Mouse (Mus musculus) erythroblast, embryonic 14.5 days (primary cell): ENCODE measurements around the gene Fam227b. TPM values are rescaled to one million over a fixed set of nuclear protein-coding genes. Genes with fewer than 3 reads are reported as not detected.

Experiments used
- H3K27me3 ChIP-seq: 2 replicates; pipeline ENCODE4 v1.6.1; 2012; ENCODE audit warnings: inconsistent platforms; ENCODE audit not compliant: control insufficient read depth
- H3K36me3 ChIP-seq: 2 replicates; pipeline ENCODE4 v1.6.1; 2012; ENCODE audit warnings: mild to moderate bottlenecking, inconsistent platforms; ENCODE audit not compliant: control insufficient read depth
- H3K4me1 ChIP-seq: 2 replicates; pipeline ENCODE4 v1.6.1; 2012; ENCODE audit warnings: inconsistent platforms; ENCODE audit not compliant: control insufficient read depth
- H3K4me3 ChIP-seq: replicated peaks from 2 replicates; pipeline ENCODE3; 2012; ENCODE audit warnings: moderate library complexity, mild to moderate bottlenecking, inconsistent platforms
- H3K9me3 ChIP-seq: 2 replicates; pipeline ENCODE4 v1.6.1; 2012; ENCODE audit warnings: low read length, inconsistent platforms, mixed read lengths; ENCODE audit not compliant: control insufficient read depth
- GATA1 ChIP-seq: IDR thresholded peaks from 2 replicates; pipeline ENCODE4 v1.6.1; 2012; ENCODE audit warnings: low read length, inconsistent platforms, mixed read lengths
- TAL1 ChIP-seq: IDR thresholded peaks from 3 replicates; pipeline ENCODE4 v1.6.1; 2012; ENCODE audit warnings: low read length, inconsistent platforms, mixed read lengths
- polyA plus RNA-seq: library from polyadenylated mRNA; stranded (reverse); fragments of >175 nt; gene quantifications from 2 replicates; pipeline ENCODE4 v1.2.3, GENCODE M21; 2012

Gene Fam227b
- polyA plus RNA-seq, 1 experiment: not detected

DNA sequence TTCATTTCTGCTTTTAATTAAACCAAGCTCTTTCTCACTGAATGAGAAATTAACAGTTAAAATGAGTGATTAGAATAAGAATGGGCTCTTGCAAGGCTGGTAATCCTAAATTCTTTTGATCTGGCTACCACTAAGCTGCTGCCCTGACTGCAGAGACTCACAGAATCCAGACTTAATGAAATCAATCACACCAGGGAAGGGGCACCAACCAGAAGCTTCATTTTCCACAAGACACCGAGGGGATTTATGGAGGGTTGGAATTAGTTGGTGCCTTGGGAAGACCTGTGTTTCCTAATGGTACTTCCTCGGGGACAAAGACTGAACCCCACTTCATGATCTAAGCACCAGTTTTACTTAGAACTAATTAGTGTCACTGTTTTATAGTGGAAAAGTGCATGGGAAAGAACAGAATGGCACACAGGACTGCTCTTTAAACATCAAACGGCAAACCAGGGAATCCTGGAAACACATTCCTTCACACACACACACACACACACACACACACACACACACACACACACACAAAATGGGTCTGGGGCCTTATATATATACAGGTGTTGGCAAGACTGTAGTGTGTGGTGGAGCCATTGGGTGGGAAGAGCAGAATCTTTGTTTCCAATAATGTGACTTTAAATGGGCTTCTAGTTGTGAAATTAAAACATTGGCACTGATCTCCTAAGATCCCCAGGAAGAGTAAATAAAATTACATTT lies 135.9 kb downstream of the Fam227b start:
- Histone ChIP-seq H3K4me3 (no peak overlapping the region), H3K36me3 (no peaks in the 10 kb centered on the region), H3K4me1 (no peaks in the 10 kb centered on the region), H3K27me3 (no peaks in the 10 kb centered on the region), H3K9me3 (no peaks in the 10 kb centered on the region)
- TF ChIP-seq GATA1 (no peak), TAL1 (no peak)

- no peak overlapping the region for H3K4me3 ChIP-seq
- no peaks in the 10 kb centered on the region for H3K27me3 ChIP-seq
- no peaks in the 10 kb centered on the region for H3K9me3 ChIP-seq
- H3K36me3 ChIP-seq: no peaks in the 10 kb centered on the region
- TF ChIP-seq TAL1 (no peak), GATA1 (no peak)
- H3K4me1 ChIP-seq: no peaks in the 10 kb centered on the region
These were observed 136.7 kb downstream of the Fam227b start for GRCm38 (mm10) chr2:126014989-126015710.

DNA sequence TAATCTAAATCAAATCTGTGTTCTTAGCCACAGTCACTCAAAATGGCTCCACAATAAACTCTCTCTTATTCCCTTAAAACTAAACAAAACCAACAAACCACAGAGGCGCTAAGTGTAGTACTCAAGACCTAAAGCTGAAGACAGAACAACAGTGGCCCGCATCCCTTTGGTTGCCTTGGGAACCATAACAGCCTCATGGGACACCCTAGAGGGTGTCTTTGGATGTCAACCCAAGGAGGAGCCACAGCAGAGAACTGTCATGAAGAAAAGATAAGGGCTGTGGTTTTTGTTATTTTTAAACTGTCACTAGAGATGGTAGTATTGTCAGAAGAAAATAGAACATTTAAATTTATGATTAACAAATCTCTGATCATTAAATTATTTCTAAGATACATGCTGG lies 145.1 kb downstream of the Fam227b start:
- no peaks in the 10 kb centered on the region for H3K9me3 ChIP-seq
- no peak overlapping the region for H3K4me3 ChIP-seq
- H3K27me3 ChIP-seq: no peaks in the 10 kb centered on the region
- H3K4me1 ChIP-seq: no peaks in the 10 kb centered on the region; the same call in 1 of the 2 replicates
- no peak for TF ChIP-seq TAL1
- no peak for TF ChIP-seq GATA1
- no peaks in the 10 kb centered on the region for H3K36me3 ChIP-seq

GRCm38 (mm10) chr2:126006088-126006487 lies 145.7 kb downstream of the Fam227b start:
- Histone ChIP-seq H3K9me3 (no peaks in the 10 kb centered on the region), H3K36me3 (no peaks in the 10 kb centered on the region), H3K4me1 (no peaks in the 10 kb centered on the region; the same call in 1 of the 2 replicates), H3K27me3 (no peaks in the 10 kb centered on the region), H3K4me3 (no peak overlapping the region)
- TF ChIP-seq TAL1: no peak
- no peak for TF ChIP-seq GATA1

- H3K27me3 ChIP-seq: no peaks in the 10 kb centered on the region
- no peaks in the 10 kb centered on the region for H3K9me3 ChIP-seq
- no peaks in the 10 kb centered on the region; the same call in 1 of the 2 replicates for H3K4me1 ChIP-seq
- H3K36me3 ChIP-seq: no peaks in the 10 kb centered on the region
- TF ChIP-seq GATA1 (no peak), TAL1 (no peak)
- H3K4me3 ChIP-seq: no peak overlapping the region
These were observed 149.5 kb downstream of the Fam227b start for GRCm38 (mm10) chr2:126002291-126002690.

GRCm38 (mm10) chr2:125975808-125976345 lies 175.9 kb downstream of the Fam227b start:
- TF ChIP-seq TAL1 (no peak), GATA1 (no peak)
- Histone ChIP-seq H3K27me3 (no peaks in the 10 kb centered on the region), H3K9me3 (no peaks in the 10 kb centered on the region), H3K4me1 (no peaks in the 10 kb centered on the region), H3K4me3 (no peak overlapping the region), H3K36me3 (no peaks in the 10 kb centered on the region)

DNA sequence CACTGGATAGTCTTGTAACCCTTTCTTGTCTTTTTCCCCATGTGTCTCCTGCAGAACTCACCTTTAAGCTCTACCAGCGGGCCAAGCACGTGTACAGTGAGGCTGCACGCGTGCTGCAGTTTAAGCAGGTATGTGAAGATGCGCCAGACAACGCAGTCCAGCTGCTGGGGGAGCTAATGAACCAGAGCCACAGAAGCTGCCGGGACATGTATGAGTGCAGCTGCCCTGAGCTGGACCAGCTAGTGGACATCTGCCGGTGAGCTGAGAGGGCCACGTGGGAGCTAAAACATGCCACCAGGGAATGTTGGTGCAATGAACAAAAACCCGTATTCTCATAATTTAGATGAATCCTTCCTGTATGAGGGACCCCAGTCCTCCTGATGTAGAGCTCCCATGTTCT lies 176.6 kb downstream of the Fam227b start:
- Histone ChIP-seq H3K9me3 (no peaks in the 10 kb centered on the region), H3K36me3 (no peaks in the 10 kb centered on the region), H3K4me3 (no peak overlapping the region), H3K4me1 (no peaks in the 10 kb centered on the region), H3K27me3 (no peaks in the 10 kb centered on the region)
- TF ChIP-seq GATA1 (no peak), TAL1 (no peak)

DNA sequence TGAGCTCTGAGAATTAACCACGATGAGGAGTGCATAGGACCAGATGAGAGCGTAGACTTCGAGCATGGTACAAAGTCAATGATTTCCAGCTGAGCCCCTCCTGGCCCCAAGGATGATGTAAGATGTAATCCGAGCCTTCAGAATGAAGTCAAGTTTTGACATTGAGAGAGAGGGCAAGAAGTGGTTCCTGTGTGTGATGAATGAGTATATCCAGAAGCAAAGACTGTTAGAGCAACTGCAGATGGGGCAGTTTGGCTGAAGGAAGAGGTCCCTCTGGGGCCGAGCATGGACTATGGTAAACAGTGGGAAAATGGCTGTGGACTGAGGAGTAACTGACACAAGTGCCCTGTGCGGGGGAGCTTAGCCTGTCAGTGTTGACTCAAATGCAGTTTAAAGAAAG lies 178.6 kb downstream of the Fam227b start:
- Histone ChIP-seq H3K36me3 (no peaks in the 10 kb centered on the region), H3K9me3 (no peaks in the 10 kb centered on the region), H3K4me3 (no peak overlapping the region), H3K4me1 (no peaks in the 10 kb centered on the region), H3K27me3 (no peaks in the 10 kb centered on the region)
- TF ChIP-seq GATA1 (no peak), TAL1 (no peak)

GRCm38 (mm10) chr2:125968811-125969210 lies 183.0 kb downstream of the Fam227b start:
- Histone ChIP-seq H3K9me3 (no peaks in the 10 kb centered on the region), H3K36me3 (no peaks in the 10 kb centered on the region), H3K4me1 (no peaks in the 10 kb centered on the region), H3K4me3 (no peak overlapping the region), H3K27me3 (no peaks in the 10 kb centered on the region)
- TF ChIP-seq GATA1: no peak
- no peak for TF ChIP-seq TAL1
